Mouse (Mus musculus): ENCODE measurements around the gene Rnf224.

- TF ChIP-seq CTCF (IDR thresholded peaks at IDR 0.05; ENCODE audit: borderline replicate concordance, control insufficient read depth, extremely low read depth, insufficient read depth, low read length, poor library complexity) (no peak), POLR2A (IDR thresholded peaks at IDR 0.05; ENCODE audit: control insufficient read depth, extremely low read depth, insufficient read depth, low read length, poor library complexity) (no peak)
These were observed 2.5 kb downstream of the Rnf224 start, which contains the start of gene Slc34a3 for GRCm38 (mm10) chr2:25234050-25234449.
